Mouse (Mus musculus) forebrain, embryonic 14.5 days (tissue): ENCODE results near the gene Pde3a. TPM values are rescaled to one million over a fixed set of nuclear protein-coding genes. Genes with fewer than 3 reads are reported as not detected.

Experiments used
- ATAC-seq: fragments of 200-750 bp; cut with Nextera tagmentation; 2 replicates; pipeline ENCODE4 v1.8.0; 2017; ENCODE audit warnings: mild to moderate bottlenecking, moderate library complexity
- DNase-seq: peaks from one replicate; pipeline ENCODE4 v3.0.0-alpha.2; 2015; ENCODE audit warnings: low spot score
- H3K27ac ChIP-seq: fragments of 300-500 bp; sonication (generic); 2 replicates; pipeline ENCODE4 v1.5.1; 2014; ENCODE audit warnings: low read depth, mild to moderate bottlenecking, control low read depth, low read length, moderate library complexity
- H3K27me3 ChIP-seq: fragments of 300-500 bp; sonication (generic); replicated peaks from 2 replicates; pipeline ENCODE4 v1.6.1; 2014; ENCODE audit warnings: low read length, control low read depth, mixed read lengths; ENCODE audit not compliant: control insufficient read depth, insufficient read depth
- H3K36me3 ChIP-seq: fragments of 300-500 bp; sonication (generic); 2 replicates; pipeline ENCODE4 v1.6.1; 2014; ENCODE audit warnings: low read length, control low read depth; ENCODE audit not compliant: control insufficient read depth, insufficient read depth
- H3K4me1 ChIP-seq: fragments of 300-500 bp; sonication (generic); 2 replicates; pipeline ENCODE4 v1.6.1; 2014; ENCODE audit warnings: antibody characterized with exemption, low read length, control low read depth; ENCODE audit not compliant: control insufficient read depth, insufficient read depth
- H3K4me2 ChIP-seq: fragments of 300-500 bp; sonication (generic); 2 replicates; pipeline ENCODE4 v1.6.1; 2014; ENCODE audit warnings: mild to moderate bottlenecking, control low read depth, low read length
- H3K4me3 ChIP-seq: fragments of 300-500 bp; sonication (generic); 2 replicates; pipeline ENCODE4 v1.5.1; 2014; ENCODE audit warnings: low read depth, low read length, control low read depth
- H3K9ac ChIP-seq: fragments of 300-500 bp; sonication (generic); 2 replicates; pipeline ENCODE4 v1.6.1; 2014; ENCODE audit warnings: mild to moderate bottlenecking, low read length, control low read depth, moderate library complexity
- H3K9me3 ChIP-seq: fragments of 300-500 bp; sonication (generic); replicated peaks from 2 replicates; pipeline ENCODE4 v1.6.1; 2016; ENCODE audit warnings: low read length, control low read depth, mixed read lengths; ENCODE audit not compliant: control insufficient read depth
- WGBS: fragments of 180-500 bp; shearing (Covaris S2); extraction: QIAGEN DNeasy Blood & Tissue Kit; methylation state at CpG from one replicate; pipeline ENCODE4 v1.1.7; 2014; 5-methylcytosine and 5-hydroxymethylcytosine counted together
- polyA plus RNA-seq: library from polyadenylated mRNA; unstranded; fragments of >200 nt; fragmentation: Nextera tagmentation; extraction: Ambion mirVana; gene quantifications from 2 replicates; pipeline ENCODE4 v1.2.1, GENCODE M21; 2014

Pde3a gene
- polyA plus RNA-seq, 1 experiment from 2014 or later: 0.88 TPM

DNA sequence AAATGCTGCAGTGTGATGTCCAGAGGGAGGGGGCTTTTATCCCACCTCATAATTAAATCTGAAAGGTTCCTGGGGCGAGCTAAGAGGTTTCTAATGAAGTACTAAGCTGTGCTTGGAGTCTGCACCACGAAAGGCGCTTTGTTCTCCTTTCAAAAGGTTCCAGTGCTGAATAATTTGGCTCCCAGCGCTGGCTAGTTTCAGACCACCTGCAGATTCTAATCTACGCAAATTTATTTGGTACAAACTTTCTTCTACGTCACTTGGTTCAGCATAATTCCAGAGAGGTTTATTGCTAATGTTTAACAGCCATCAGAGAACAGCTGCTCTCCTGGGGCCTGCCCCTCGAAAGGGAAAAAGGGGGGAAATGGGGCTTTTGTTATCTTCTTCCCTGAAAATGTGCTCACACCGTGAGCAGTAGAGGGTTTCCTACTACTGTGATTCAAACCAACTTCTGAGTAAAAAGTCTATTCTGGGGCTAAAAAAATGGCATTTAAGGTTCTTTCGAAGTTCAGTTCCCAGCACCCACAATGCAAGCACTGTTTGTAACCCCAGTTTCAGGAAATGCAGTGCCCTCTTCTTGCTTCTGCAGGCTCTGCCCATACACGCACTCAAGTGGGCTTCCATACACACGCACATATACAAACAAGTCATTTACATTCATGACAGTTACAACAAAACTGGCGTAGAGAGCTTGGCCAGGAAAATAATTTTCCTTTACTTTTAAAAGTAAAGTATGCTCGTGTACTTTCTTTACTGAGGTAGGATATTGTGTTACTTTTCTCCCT lies 246.8 kb downstream of the Pde3a start:
- Histone ChIP-seq H3K4me2 (no peak overlapping the region), H3K4me3 (no peak overlapping the region), H3K9me3 (no peaks in the 10 kb centered on the region), H3K36me3 (no peaks in the 10 kb centered on the region), H3K27me3 (no peaks in the 10 kb centered on the region), H3K4me1 (peaks cover 18% of the 10 kb centered on the region), H3K27ac (peak overlapping the region; percentile 67), H3K9ac (no peak overlapping the region)
- ATAC-seq (peak; percentile 94), DNase-seq (peak; percentile 96)
- 1% methylated on average over 13 of the region's 13 CpGs for WGBS

GRCm38 (mm10) chr6:141499511-141499910 lies 250.4 kb downstream of the Pde3a start:
- no peak for ATAC-seq
- no peak overlapping the region for H3K27ac ChIP-seq

GRCm38 (mm10) chr6:141501171-141501570 lies 252.1 kb downstream of the Pde3a start:
- 90% methylated on average over 3 of the region's 3 CpGs for WGBS
- Histone ChIP-seq H3K4me3 (no peak overlapping the region), H3K27me3 (no peaks in the 10 kb centered on the region), H3K27ac (no peak overlapping the region), H3K4me1 (peaks cover 7% of the 10 kb centered on the region), H3K4me2 (no peak overlapping the region), H3K36me3 (no peaks in the 10 kb centered on the region), H3K9me3 (no peaks in the 10 kb centered on the region), H3K9ac (no peak overlapping the region)
- DNase-seq (no peak), ATAC-seq (no peak)

More at GRCm38 (mm10) chr6:141499511-141499910, 250.4 kb downstream of the Pde3a start:
- Histone ChIP-seq H3K9ac (no peak overlapping the region), H3K27me3 (no peaks in the 10 kb centered on the region), H3K4me2 (no peak overlapping the region), H3K9me3 (no peaks in the 10 kb centered on the region), H3K4me3 (no peak overlapping the region), H3K4me1 (peaks cover 17% of the 10 kb centered on the region), H3K36me3 (no peaks in the 10 kb centered on the region)
- DNase-seq: no peak

DNA sequence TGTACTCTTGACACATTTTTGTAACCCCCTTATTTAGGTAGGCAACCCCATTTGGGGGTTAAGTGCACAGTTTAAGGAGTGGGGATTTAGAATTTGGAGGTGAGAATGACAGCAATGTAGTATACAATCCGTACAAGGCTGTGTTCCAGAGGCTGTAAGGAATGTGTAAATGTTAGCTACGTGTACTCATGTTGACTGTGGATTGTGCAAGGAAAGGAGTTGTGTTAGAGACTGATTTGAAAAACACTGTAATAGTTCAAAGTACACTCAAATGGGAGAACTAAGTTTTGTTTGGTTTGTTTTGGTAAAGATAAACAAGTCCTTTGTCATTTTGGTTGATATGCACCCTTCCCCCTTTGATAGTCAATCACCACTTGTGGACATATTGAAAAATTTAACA lies 273.5 kb downstream of the Pde3a start:
- Histone ChIP-seq H3K4me1 (no peaks in the 10 kb centered on the region), H3K27ac (no peak overlapping the region), H3K4me2 (no peak overlapping the region), H3K36me3 (no peaks in the 10 kb centered on the region), H3K9ac (no peak overlapping the region), H3K27me3 (no peaks in the 10 kb centered on the region), H3K9me3 (no peaks in the 10 kb centered on the region), H3K4me3 (no peak overlapping the region)
- ATAC-seq (no peak), DNase-seq (no peak)
- 87% methylated on average over 2 of the region's 2 CpGs for WGBS

DNA sequence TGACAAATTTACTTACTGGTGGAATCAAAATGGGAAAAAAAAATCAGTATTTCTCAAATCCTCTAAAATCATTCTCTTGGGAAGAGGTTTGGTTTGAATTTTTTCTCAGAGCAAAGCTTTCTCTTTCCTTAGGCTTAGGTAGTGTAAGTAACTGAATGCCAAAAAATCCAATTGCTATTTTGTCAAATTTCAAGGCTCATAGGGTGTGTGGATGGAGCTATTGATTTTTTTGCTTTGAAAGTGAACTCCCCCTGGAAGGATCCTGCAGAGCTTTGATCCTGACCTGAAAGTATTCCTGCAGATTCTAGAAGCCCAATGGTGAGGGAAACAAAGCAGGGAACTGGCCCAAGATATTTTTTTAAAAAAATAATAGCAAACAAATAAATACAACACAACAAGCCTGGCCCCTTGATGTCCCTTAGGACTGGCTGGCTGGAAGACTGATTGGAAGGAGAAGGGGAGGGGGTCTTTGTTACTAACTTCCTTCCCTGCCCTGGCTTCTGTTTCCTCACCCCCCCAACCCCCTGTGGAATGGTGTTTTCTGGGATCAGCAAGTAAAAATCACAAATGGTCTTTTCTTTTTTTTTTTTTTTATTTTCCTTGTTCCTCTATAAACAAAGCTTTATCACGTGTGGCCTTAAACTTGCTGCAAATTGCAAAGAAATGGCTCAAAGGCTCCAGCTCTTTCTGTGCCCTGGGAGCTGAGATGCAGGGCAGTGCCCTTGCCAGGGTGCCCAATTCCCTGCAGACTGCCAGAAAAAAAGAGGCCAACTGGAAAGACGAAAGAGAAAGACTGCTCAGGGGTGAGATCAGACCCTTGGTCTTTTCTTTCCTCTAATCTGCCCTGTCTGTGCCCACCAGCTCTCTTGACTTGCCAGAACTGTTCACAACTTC lies 274.9 kb downstream of the Pde3a start, which contains the start of gene Slco1c1:
Gene Slco1c1, plus strand, starts transcription at position 622 of the 894 bp plus-strand sequence.
- WGBS: 20% methylated on average over 2 of the region's 2 CpGs
- H3K9me3 ChIP-seq: no peaks in the 10 kb centered on the region
- H3K4me1 ChIP-seq: no peaks in the 10 kb centered on the region
- ATAC-seq (no peak; the same call in 1 of the 2 replicates), DNase-seq (peak; percentile 35)
- no peak within 1 kb of the TSS for H3K27ac ChIP-seq
- no peak within 1 kb of the TSS for H3K4me2 ChIP-seq
- no peaks in the 10 kb centered on the region for H3K36me3 ChIP-seq
- no peak within 1 kb of the TSS for H3K9ac ChIP-seq
- H3K4me3 ChIP-seq: no peak within 1 kb of the TSS
- H3K27me3 ChIP-seq: no peaks in the 10 kb centered on the region

DNA sequence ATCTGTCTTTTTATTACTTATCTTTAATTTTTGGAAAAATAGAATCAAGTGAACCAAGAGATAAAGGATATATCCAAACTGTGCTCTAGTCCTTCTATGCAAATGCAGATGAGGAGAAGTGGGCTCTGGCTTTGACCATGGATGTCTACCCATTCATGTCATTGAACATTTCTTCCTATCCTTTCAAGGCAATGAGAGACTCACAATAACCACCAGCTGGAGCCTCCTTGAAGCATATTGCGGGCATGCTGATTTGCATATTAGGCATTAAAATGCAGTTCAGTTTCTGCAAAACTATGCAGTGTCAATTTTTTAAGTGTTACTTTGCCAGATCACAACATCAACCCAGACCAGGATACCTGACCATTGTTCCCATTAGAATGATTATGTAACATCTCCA lies 276.7 kb downstream of the Pde3a start:
- Histone ChIP-seq H3K4me3 (no peak overlapping the region), H3K9me3 (no peaks in the 10 kb centered on the region), H3K27me3 (no peaks in the 10 kb centered on the region), H3K4me2 (no peak overlapping the region), H3K27ac (no peak overlapping the region), H3K9ac (no peak overlapping the region), H3K4me1 (no peaks in the 10 kb centered on the region), H3K36me3 (no peaks in the 10 kb centered on the region)
- WGBS: 48% methylated on average over 1 of the region's 1 CpGs
- DNase-seq: peak; percentile 68
- ATAC-seq: peak; percentile 74

GRCm38 (mm10) chr6:141530865-141531264 lies 281.8 kb downstream of the Pde3a start:
- Histone ChIP-seq H3K4me3 (no peak overlapping the region), H3K27ac (no peak overlapping the region), H3K4me1 (no peaks in the 10 kb centered on the region), H3K4me2 (no peak overlapping the region), H3K27me3 (no peaks in the 10 kb centered on the region), H3K9me3 (no peaks in the 10 kb centered on the region), H3K36me3 (no peaks in the 10 kb centered on the region), H3K9ac (no peak overlapping the region)
- peak; percentile 25 for DNase-seq
- WGBS: 30% methylated on average over 6 of the region's 6 CpGs
- ATAC-seq: no peak

DNA sequence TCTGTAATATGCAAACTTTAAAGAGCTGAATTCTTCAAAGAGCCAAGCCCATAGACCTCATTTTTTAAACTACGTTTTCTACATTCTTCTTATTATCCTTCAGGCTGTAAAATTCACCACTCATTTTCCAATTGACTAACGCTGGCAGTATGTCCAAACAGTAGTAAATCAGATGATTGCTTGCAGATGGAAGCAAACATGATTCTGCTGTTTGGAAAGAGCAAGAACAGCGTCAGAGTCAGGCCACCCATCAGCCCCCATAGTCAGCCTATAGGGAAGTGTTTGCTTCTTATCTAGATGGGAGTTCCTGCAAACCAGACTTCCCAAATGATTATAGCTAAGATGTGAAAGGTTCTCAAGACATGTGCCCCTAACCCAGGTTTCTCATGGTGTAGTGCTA lies 288.2 kb downstream of the Pde3a start:
- H3K27me3 ChIP-seq: no peaks in the 10 kb centered on the region
- no peaks in the 10 kb centered on the region for H3K4me1 ChIP-seq
- no peak overlapping the region for H3K9ac ChIP-seq
- H3K9me3 ChIP-seq: no peaks in the 10 kb centered on the region
- 85% methylated on average over 3 of the region's 3 CpGs for WGBS
- DNase-seq (no peak), ATAC-seq (no peak)
- H3K4me2 ChIP-seq: no peak overlapping the region
- H3K4me3 ChIP-seq: no peak overlapping the region
- H3K27ac ChIP-seq: no peak overlapping the region
- no peaks in the 10 kb centered on the region for H3K36me3 ChIP-seq

- Histone ChIP-seq H3K27me3 (no peaks in the 10 kb centered on the region), H3K4me1 (no peaks in the 10 kb centered on the region), H3K9ac (no peak overlapping the region), H3K9me3 (no peaks in the 10 kb centered on the region), H3K4me3 (no peak overlapping the region), H3K36me3 (no peaks in the 10 kb centered on the region), H3K4me2 (no peak overlapping the region), H3K27ac (no peak overlapping the region)
- DNase-seq (peak; percentile 13), ATAC-seq (no peak)
- 84% methylated on average over 1 of the region's 1 CpGs for WGBS
Measured at GRCm38 (mm10) chr6:141541136-141541535, 292.1 kb downstream of the Pde3a start.
